Mouse (Mus musculus) small intestine, adult 2 months (tissue): ENCODE results near the gene Carhsp1. TPM values are rescaled to one million over a fixed set of nuclear protein-coding genes. Genes with fewer than 3 reads are reported as not detected.
A peak's percentile ranks its signal among the peaks of the same experiment; 100 is the strongest.

Experiments
- H3K27ac ChIP-seq: fragments of 200-500 bp; 2 replicates; pipeline ENCODE4 v1.5.1; 2012; ENCODE audit warnings: low read depth, low read length, control low read depth, inconsistent platforms; ENCODE audit not compliant: insufficient read depth
- H3K27me3 ChIP-seq: fragments of 200-500 bp; 2 replicates; pipeline ENCODE4 v1.6.1; 2012; ENCODE audit warnings: mild to moderate bottlenecking, moderate library complexity, low read length, inconsistent platforms; ENCODE audit not compliant: control insufficient read depth, insufficient read depth
- H3K36me3 ChIP-seq: fragments of 200-500 bp; 2 replicates; pipeline ENCODE4 v1.6.1; 2012; ENCODE audit warnings: mild to moderate bottlenecking, low read length, control low read depth, inconsistent platforms; ENCODE audit not compliant: control insufficient read depth, insufficient read depth
- H3K4me1 ChIP-seq: fragments of 200-500 bp; 2 replicates; pipeline ENCODE4 v1.6.1; 2012; ENCODE audit warnings: low read length, inconsistent platforms, mixed read lengths; ENCODE audit not compliant: control insufficient read depth, insufficient read depth, insufficient read length
- H3K4me3 ChIP-seq: fragments of 200-500 bp; 2 replicates; pipeline ENCODE4 v1.5.1; 2012; ENCODE audit warnings: low read depth, mild to moderate bottlenecking, control low read depth, inconsistent platforms, low read length, moderate library complexity
- CTCF ChIP-seq: fragments of 200-500 bp; IDR thresholded peaks from 2 replicates; pipeline ENCODE4 v1.5.1; 2012; ENCODE audit warnings: low read depth, mild to moderate bottlenecking, control low read depth, inconsistent platforms, low read length, moderate library complexity, mixed read lengths; ENCODE audit not compliant: insufficient replicate concordance, insufficient read length; ENCODE audit errors: extremely low read depth
- POLR2A ChIP-seq: fragments of 200-500 bp; IDR thresholded peaks from 2 replicates; pipeline ENCODE4 v1.6.1; 2012; ENCODE audit warnings: low read depth, mild to moderate bottlenecking, control low read depth, inconsistent platforms, low read length, moderate library complexity
- WGBS: fragments of 180-500 bp; shearing (Covaris S2); methylation state at CpG from one replicate; pipeline ENCODE4 v1.1.7; 2018; 5-methylcytosine and 5-hydroxymethylcytosine counted together
- polyA plus RNA-seq: library from polyadenylated mRNA; depleted of rRNA; stranded (reverse); fragments of >200 nt; gene quantifications from 2 replicates; pipeline ENCODE4 v1.2.3, GENCODE M21; 2012

The Carhsp1 gene
- polyA plus RNA-seq, 1 experiment: 61.6 TPM

GRCm38 (mm10) chr16:8700586-8700985 is 28.6 kb upstream of the Carhsp1 start:
- Histone ChIP-seq H3K4me3 (no peak overlapping the region), H3K36me3 (peaks cover 86% of the 10 kb centered on the region), H3K27ac (no peak overlapping the region), H3K27me3 (no peaks in the 10 kb centered on the region), H3K4me1 (no peaks in the 10 kb centered on the region)
- 65% methylated on average over 3 of the region's 3 CpGs for WGBS
- no peak for TF ChIP-seq CTCF
- TF ChIP-seq POLR2A: no peak

GRCm38 (mm10) chr16:8699556-8699955 is 27.6 kb upstream of the Carhsp1 start:
- H3K4me3 ChIP-seq: no peak overlapping the region
- no peaks in the 10 kb centered on the region for H3K27me3 ChIP-seq
- TF ChIP-seq POLR2A (no peak), CTCF (no peak)
- 89% methylated on average over 8 of the region's 8 CpGs for WGBS
- peaks cover 88% of the 10 kb centered on the region for H3K36me3 ChIP-seq
- H3K27ac ChIP-seq: no peak overlapping the region
- no peaks in the 10 kb centered on the region for H3K4me1 ChIP-seq

GRCm38 (mm10) chr16:8691206-8691605 is 19.3 kb upstream of the Carhsp1 start:
- peaks cover 59% of the 10 kb centered on the region for H3K36me3 ChIP-seq
- no peak overlapping the region for H3K27ac ChIP-seq
- TF ChIP-seq POLR2A (no peak), CTCF (no peak)
- H3K4me1 ChIP-seq: peaks cover 19% of the 10 kb centered on the region
- no peaks in the 10 kb centered on the region for H3K27me3 ChIP-seq
- WGBS: 86% methylated on average over 7 of the region's 7 CpGs
- H3K4me3 ChIP-seq: no peak overlapping the region

- Histone ChIP-seq H3K36me3 (peaks cover 52% of the 10 kb centered on the region), H3K4me1 (peaks cover 19% of the 10 kb centered on the region), H3K27me3 (no peaks in the 10 kb centered on the region), H3K27ac (no peak overlapping the region), H3K4me3 (no peak overlapping the region)
- TF ChIP-seq CTCF (no peak), POLR2A (no peak)
- 77% methylated on average over 11 of the region's 11 CpGs for WGBS
Measured at GRCm38 (mm10) chr16:8689979-8690656, 18.2 kb upstream of the Carhsp1 start.

GRCm38 (mm10) chr16:8687559-8688112 is 15.7 kb upstream of the Carhsp1 start:
- Histone ChIP-seq H3K27ac (peak overlapping the region; percentile 81), H3K27me3 (no peaks in the 10 kb centered on the region), H3K4me3 (no peak overlapping the region), H3K4me1 (peaks cover 19% of the 10 kb centered on the region), H3K36me3 (peaks cover 31% of the 10 kb centered on the region)
- TF ChIP-seq CTCF (no peak), POLR2A (no peak)

GRCm38 (mm10) chr16:8686871-8687535 is 15.0 kb upstream of the Carhsp1 start:
- Histone ChIP-seq H3K36me3 (peaks cover 25% of the 10 kb centered on the region), H3K4me3 (peak overlapping the region; percentile 0; the same call in 1 of the 2 replicates), H3K27ac (peak overlapping the region; percentile 81), H3K4me1 (peaks cover 19% of the 10 kb centered on the region), H3K27me3 (no peaks in the 10 kb centered on the region)
- WGBS: 29% methylated on average over 11 of the region's 11 CpGs
- TF ChIP-seq POLR2A (no peak), CTCF (no peak)
